Mouse (Mus musculus) kidney, postnatal 36 days (tissue): ENCODE measurements around the gene Fgfr2.
"Not testable (repeated sequence)": the region's sequence is repeated elsewhere in the genome, so short reads cannot be mapped to it uniquely, and the experiment has no call there.

Source experiments
- DNase-seq, 2 experiments: peaks; one replicate each; pipeline ENCODE4 v3.0.0; 2021 to 2022; ENCODE audit warnings: mixed read lengths in 2 of 2

Fgfr2 gene

GRCm38 (mm10) chr7:133120221-133120751, 2.9 kb downstream of the Fgfr2 start:
- no peak for DNase-seq

GRCm38 (mm10) chr7:133117815-133118214, 5.3 kb downstream of the Fgfr2 start:
- no peak for DNase-seq

GRCm38 (mm10) chr7:133116542-133116941, 6.6 kb downstream of the Fgfr2 start:
- no peak for DNase-seq

- DNase-seq = peak; percentile 83 to 85
Observed at GRCm38 (mm10) chr7:133115886-133116285, 7.3 kb downstream of the Fgfr2 start.

- DNase-seq = peak; percentile 51 to 83
Observed at GRCm38 (mm10) chr7:133114847-133115470, 8.2 kb downstream of the Fgfr2 start.

- DNase-seq = no peak
Observed at GRCm38 (mm10) chr7:133113185-133113895, 9.8 kb downstream of the Fgfr2 start.

- peak; percentile 88 for DNase-seq
Observed at GRCm38 (mm10) chr7:133112351-133112831, 10.8 kb downstream of the Fgfr2 start.

- peak; percentile 48 to 50 for DNase-seq
Observed at GRCm38 (mm10) chr7:133109442-133109841, 13.7 kb downstream of the Fgfr2 start.

- DNase-seq = peak; percentile 44 to 54
Observed at GRCm38 (mm10) chr7:133108695-133109094, 14.5 kb downstream of the Fgfr2 start.

- DNase-seq = no peak
Observed at GRCm38 (mm10) chr7:133102578-133102977, 20.6 kb downstream of the Fgfr2 start.

GRCm38 (mm10) chr7:133101070-133101469, 22.1 kb downstream of the Fgfr2 start:
- no peak for DNase-seq

- DNase-seq = no peak
Observed at GRCm38 (mm10) chr7:133100178-133100577, 23.0 kb downstream of the Fgfr2 start.

GRCm38 (mm10) chr7:133099266-133099665, 23.9 kb downstream of the Fgfr2 start:
- DNase-seq = peak; percentile 56 to 64

- DNase-seq = no peak
Observed at GRCm38 (mm10) chr7:133098118-133098793, 24.9 kb downstream of the Fgfr2 start.

GRCm38 (mm10) chr7:133095610-133096009, 27.5 kb downstream of the Fgfr2 start:
- not testable (repeated sequence) for DNase-seq

- no peak for DNase-seq
Observed at GRCm38 (mm10) chr7:133094711-133095495, 28.2 kb downstream of the Fgfr2 start.

- DNase-seq = no peak
Observed at GRCm38 (mm10) chr7:133094161-133094560, 29.0 kb downstream of the Fgfr2 start.

GRCm38 (mm10) chr7:133093731-133094130, 29.4 kb downstream of the Fgfr2 start:
- no peak for DNase-seq

- no peak for DNase-seq
Observed at GRCm38 (mm10) chr7:133090641-133091040, 32.5 kb downstream of the Fgfr2 start.

GRCm38 (mm10) chr7:133089621-133090260, 33.4 kb downstream of the Fgfr2 start:
- DNase-seq = no peak

GRCm38 (mm10) chr7:133088830-133089261, 34.3 kb downstream of the Fgfr2 start:
- DNase-seq = peak; percentile 80 to 87

- DNase-seq = peak; percentile 79 to 86
Observed at GRCm38 (mm10) chr7:133088411-133088810, 34.7 kb downstream of the Fgfr2 start.
